Mouse (Mus musculus): Measurements from ENCODE around the gene Rps15a.

Rps15a gene

GRCm38 (mm10) chr7:118115533-118115876, 483 bp downstream of the Rps15a start:
- DNase-seq (ENCODE audit: low spot score): no peak

GRCm38 (mm10) chr7:118113541-118114297, 2.3 kb downstream of the Rps15a start:
- DNase-seq (ENCODE audit: low spot score): no peak

GRCm38 (mm10) chr7:118111128-118111527, 4.9 kb downstream of the Rps15a start:
- DNase-seq (ENCODE audit: low spot score): no peak

GRCm38 (mm10) chr7:118107671-118108070, 8.3 kb downstream of the Rps15a start:
- DNase-seq (ENCODE audit: low spot score): no peak

GRCm38 (mm10) chr7:118104458-118105052, 11.4 kb downstream of the Rps15a start:
- no peak for DNase-seq (ENCODE audit: low spot score)

- no peak for DNase-seq (ENCODE audit: low spot score)
Measured at GRCm38 (mm10) chr7:118103462-118104379, 12.3 kb downstream of the Rps15a start.

- no peak for DNase-seq (ENCODE audit: low spot score)
Measured at GRCm38 (mm10) chr7:118102678-118103461, 13.1 kb downstream of the Rps15a start.

GRCm38 (mm10) chr7:118102231-118102630, 13.8 kb downstream of the Rps15a start:
- no peak for DNase-seq (ENCODE audit: low spot score)

GRCm38 (mm10) chr7:118097615-118098014, 18.4 kb downstream of the Rps15a start:
- no peak for DNase-seq (ENCODE audit: low spot score)

GRCm38 (mm10) chr7:118079987-118080386, 36.0 kb downstream of the Rps15a start:
- no peak for DNase-seq (ENCODE audit: low spot score)

- no peak for DNase-seq (ENCODE audit: low spot score)
Measured at GRCm38 (mm10) chr7:118079097-118079496, 36.9 kb downstream of the Rps15a start.

GRCm38 (mm10) chr7:118067261-118067660, 48.7 kb downstream of the Rps15a start:
- no peak for DNase-seq (ENCODE audit: low spot score)

GRCm38 (mm10) chr7:118056300-118056699, 59.7 kb downstream of the Rps15a start:
- DNase-seq (ENCODE audit: low spot score): no peak

All from ovary, postnatal 14 days (tissue).